Mouse (Mus musculus) megakaryocyte progenitor cell, adult 5-6 weeks (primary cell): ENCODE measurements around the gene Pbx2. TPM values are rescaled to one million over a fixed set of nuclear protein-coding genes. Genes with fewer than 3 reads are reported as not detected.
A peak's percentile ranks its signal among the peaks of the same experiment; 100 is the strongest.

Experiments
- ATAC-seq: replicated peaks from 2 replicates; pipeline ENCODE4 v1.8.0; 2016; ENCODE audit warnings: mild to moderate bottlenecking, moderate TSS enrichment, inconsistent platforms; ENCODE audit not compliant: poor library complexity
- total RNA-seq, 2 experiments: library from RNA; stranded (forward) in 1 of 2; stranded (reverse) in 1 of 2; fragments of 157-497, 149-512 nt in 1 of 2; fragments of 200-1000 nt in 1 of 2; gene quantifications; 2 replicates each; pipeline versions ENCODE4 v1.2.3 to v1.2.4; 2015 to 2017

The Pbx2 gene
- total RNA-seq, 2 experiments from 2014 or later: 17.0 to 26.7 TPM

DNA sequence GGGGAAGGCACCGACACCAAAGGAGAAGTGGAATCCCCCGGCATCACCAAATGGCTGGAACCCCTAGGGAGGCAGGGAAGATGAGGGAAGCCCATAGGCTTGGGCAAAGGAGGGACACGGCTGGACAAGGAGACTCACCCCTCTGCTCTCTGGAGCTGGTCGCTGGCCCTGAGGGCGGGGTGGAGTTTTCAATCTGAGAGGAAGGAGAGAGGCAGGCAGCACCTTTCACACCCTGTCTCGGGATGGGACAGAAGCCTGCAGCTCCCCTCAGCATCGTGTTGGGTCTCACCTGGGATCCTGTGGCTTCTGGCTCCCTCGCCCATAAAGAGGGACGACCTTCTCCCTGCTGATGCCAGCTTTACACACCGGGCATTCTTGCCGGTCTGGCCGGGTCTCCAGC, 10.7 kb downstream of the Pbx2 start:
- no peak for ATAC-seq

GRCm38 (mm10) chr17:34603375-34604060, 12.5 kb downstream of the Pbx2 start, which contains the start of gene Rnf5:
TSS of gene Rnf5 (minus strand) at chr17:34603690.
- peak; percentile 72 for ATAC-seq

- ATAC-seq: peak; percentile 73
Observed at GRCm38 (mm10) chr17:34604061-34604508, 13.0 kb downstream of the Pbx2 start, which contains the start of gene Agpat1. TSS of gene Agpat1 (plus strand) at chr17:34604262.

GRCm38 (mm10) chr17:34604511-34605237, 13.6 kb downstream of the Pbx2 start:
- no peak for ATAC-seq

- peak; percentile 45 for ATAC-seq
Observed at GRCm38 (mm10) chr17:34605609-34606008, 14.5 kb downstream of the Pbx2 start.

- ATAC-seq: no peak
Observed at GRCm38 (mm10) chr17:34606186-34607039, 15.3 kb downstream of the Pbx2 start.

DNA sequence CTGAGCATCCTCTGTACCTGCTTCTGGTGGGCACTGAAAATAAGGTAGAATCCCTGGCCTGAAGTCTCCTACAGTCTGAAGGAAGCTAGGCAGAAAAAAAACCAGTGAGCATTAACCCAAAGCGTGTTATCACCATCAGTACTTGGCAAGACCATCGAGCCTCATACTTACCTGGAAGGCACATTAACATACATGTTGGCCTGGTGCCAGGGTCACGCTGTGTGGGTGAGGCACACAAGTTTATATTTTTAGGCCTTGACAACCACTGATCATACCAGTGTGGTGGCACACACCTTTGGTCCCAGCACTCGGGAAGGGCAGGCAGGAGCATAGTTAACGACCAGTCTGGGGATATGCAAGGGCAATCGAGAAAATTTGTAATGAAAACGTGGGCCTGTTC, 16.9 kb downstream of the Pbx2 start:
- no peak for ATAC-seq

DNA sequence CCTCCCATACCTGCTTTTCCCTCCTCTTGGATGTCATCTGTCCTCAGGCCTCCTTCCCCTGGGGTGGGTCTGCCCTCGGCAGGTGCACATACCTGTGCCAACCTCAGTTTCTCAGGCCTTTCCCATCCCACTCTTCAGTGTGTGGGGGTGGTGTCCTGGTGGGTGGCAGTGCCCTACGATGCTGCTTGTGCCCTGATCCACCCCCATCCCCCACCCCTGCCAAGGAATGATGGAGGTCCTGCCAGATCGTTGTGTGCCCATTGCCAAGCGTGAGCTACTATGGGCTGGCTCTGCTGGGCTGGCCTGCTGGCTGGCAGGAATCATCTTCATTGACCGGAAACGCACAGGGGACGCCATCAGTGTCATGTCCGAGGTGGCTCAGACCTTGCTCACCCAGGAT, 20.0 kb downstream of the Pbx2 start:
- no peak for ATAC-seq

DNA sequence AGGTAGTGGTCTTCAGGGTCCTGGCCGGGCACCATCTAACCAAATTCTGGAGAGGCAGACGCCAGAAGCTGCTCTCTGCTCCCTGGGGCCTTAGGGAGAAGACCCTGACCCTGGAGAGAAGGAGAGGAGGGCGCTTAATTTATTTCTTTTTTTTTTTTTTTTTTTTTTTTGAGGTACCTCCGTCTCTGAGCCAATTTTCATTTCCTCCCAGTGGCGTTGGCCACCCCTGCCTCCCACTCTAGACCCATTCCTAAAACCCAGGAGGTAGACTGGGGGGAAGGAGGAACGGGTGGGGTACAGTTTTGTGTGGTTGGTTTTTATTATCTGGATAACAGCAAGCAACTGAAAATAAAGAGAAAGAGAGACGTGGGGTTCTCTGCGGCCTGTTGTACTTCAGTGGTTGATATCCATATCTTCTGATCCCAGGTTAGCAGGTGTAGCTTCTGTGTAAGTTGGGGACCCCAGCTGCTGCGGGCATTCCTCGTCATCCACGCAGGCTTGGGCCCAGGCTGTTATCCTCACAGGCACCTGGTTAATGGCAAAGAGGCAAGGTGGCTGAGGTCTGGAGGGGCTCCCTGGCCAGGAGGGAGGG, 22.1 kb downstream of the Pbx2 start:
- peak; percentile 95 for ATAC-seq

GRCm38 (mm10) chr17:34613830-34614229, 22.8 kb downstream of the Pbx2 start:
- no peak for ATAC-seq

DNA sequence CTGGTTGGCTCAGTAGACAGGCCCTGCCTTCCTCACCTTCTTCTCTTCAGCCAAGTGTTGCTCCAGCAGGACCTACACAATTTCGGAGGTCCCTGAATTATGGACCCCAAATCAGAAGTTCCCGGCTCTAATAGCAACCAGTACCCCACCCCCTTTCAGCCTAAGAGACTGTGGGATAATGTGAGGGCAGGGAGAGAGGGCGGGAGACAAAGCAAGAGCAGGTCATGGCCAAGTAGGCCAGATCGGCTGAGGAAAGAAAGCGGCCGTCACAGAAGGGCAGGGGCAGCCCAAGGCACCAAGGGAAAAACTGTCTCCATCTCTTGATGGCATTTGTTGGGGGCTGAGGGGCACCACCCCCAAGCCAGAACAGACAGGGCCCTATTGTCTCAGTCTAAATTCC, 24.8 kb downstream of the Pbx2 start, which contains the start of gene Egfl8:
TSS of gene Egfl8 (minus strand) at position 101 of the 400 bp plus-strand sequence.
- ATAC-seq: no peak

GRCm38 (mm10) chr17:34618999-34619398, 27.9 kb downstream of the Pbx2 start:
- peak; percentile 97 for ATAC-seq

- ATAC-seq: no peak
Observed at GRCm38 (mm10) chr17:34621006-34621405, 29.9 kb downstream of the Pbx2 start.

GRCm38 (mm10) chr17:34623161-34623560, 32.1 kb downstream of the Pbx2 start:
- ATAC-seq: no peak

- no peak for ATAC-seq
Observed at GRCm38 (mm10) chr17:34624981-34625380, 33.9 kb downstream of the Pbx2 start.

GRCm38 (mm10) chr17:34626062-34626772, 35.2 kb downstream of the Pbx2 start:
- no peak for ATAC-seq

- peak; percentile 47 for ATAC-seq
Observed at GRCm38 (mm10) chr17:34626773-34627092, 35.7 kb downstream of the Pbx2 start.

GRCm38 (mm10) chr17:34627093-34627942, 36.3 kb downstream of the Pbx2 start:
- peak; percentile 72 for ATAC-seq

DNA sequence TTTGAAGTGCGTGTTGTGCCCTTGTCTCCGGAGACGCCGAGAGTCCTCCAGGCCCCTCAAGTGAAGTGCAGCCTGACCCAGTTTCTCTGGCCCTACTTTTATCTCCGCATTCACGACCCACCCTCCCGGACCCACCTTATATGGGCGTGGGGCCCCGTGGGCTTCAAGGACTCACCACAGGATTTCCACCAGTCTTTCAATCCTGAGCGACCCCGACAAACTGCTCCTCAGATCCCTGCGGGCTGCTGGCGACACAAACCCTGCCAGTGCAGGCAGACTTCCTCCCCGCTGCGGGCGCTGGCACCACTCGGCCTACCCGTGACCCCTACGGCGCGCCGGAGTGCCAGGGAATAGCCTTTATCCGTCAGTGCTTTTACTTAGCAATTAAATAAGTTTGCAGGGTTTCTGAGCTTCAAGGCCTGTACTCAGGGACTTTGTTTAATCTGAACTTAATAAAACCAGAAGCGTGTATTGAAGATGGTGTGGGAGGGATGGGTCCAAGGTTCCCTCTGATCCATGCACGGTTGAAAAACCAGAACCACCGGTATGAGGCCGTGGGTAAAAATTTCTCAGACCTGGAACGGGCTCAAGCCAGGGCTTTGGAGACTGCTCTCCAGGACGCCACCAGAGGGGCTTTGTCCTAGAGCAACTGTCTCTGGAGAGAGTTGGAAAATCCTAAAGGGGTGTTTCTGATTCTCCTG, 37.0 kb downstream of the Pbx2 start, which contains the start of gene Ppt2:
TSS of gene Ppt2 (minus strand) at position 568 of the 701 bp plus-strand sequence.
- no peak for ATAC-seq
